Mouse (Mus musculus) embryonic fibroblast, embryonic 13.5 days (primary cell): ENCODE data around the gene Ppat.

ENCODE experiments used
- CTCF ChIP-seq: IDR thresholded peaks from 2 replicates; pipeline ENCODE4 v1.5.1; 2011; ENCODE audit warnings: mild to moderate bottlenecking, control low read depth, low read length, moderate library complexity, borderline replicate concordance; ENCODE audit not compliant: insufficient read depth
- POLR2A ChIP-seq: IDR thresholded peaks from 2 replicates; pipeline ENCODE4 v1.6.1; 2011; ENCODE audit warnings: low read depth, mild to moderate bottlenecking, control low read depth, low read length, moderate library complexity

DNA sequence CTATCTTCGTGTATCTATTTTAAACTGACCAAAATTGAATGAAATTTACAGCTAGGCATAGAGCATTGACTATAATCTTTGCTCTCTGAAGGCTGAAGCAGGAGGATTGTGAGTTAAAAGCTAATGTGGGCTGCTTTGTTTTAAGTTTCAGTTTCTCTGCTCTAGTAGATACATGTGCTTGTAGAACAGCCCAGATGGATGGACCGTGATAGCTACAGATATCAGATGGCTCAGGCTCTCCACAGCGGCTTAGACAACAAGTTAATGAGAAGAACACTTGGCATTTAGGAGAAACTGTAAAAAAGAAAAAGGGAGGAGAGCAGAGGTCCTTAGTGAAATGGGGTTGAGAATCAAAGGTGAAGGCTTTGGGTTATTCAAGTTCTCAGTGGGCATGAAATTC lies 39.4 kb upstream of the Ppat start:
- TF ChIP-seq CTCF (no peak), POLR2A (no peak)
